Mouse (Mus musculus) kidney, adult 18-20 months (tissue): ENCODE measurements around the gene Polr2i.
A peak's percentile ranks its signal among the peaks of the same experiment; 100 is the strongest.
"Not testable (repeated sequence)": the region's sequence is repeated elsewhere in the genome, so short reads cannot be mapped to it uniquely, and the experiment has no call there.

Experiments used
- DNase-seq: peaks from one replicate; pipeline ENCODE4 v3.0.0; 2021

The Polr2i gene

DNA sequence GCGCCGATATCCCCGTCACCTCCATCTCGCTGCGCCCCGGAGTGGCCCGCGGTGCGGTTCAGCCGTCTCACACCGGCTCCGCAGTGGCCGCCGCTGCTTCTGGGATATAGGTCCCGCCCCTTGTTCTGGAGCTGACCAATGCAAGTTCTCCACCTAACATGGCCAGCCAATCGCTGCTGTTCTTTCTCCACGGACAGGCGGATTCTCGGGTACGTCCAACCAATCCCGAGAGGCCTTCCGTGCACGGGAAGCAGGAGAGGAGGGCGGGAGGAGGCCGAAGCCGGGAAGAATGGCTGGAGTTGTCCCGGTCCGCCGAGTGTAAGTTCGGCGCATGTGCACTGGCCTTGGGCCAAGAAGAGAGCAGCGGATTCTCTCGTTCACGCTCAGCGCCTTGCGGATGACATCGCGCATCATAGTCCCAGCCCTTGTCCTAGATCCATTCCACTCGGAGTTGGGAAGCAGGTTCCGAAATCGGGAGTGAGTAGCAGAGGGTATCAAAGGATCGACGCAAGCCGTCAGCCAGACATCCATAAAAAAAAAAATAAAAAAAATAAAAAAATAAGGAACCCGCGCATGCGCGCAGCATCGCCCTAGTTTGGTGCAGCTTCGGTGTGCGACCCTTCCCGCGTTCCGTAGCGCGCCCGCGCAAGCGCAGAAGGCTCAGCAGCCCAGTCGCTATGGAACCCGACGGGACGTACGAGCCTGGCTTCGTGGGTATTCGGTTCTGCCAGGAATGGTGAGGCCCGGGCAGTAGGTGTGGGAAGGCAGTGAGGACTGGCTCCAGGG lies at the start of gene Polr2i, which contains the start of gene Tbcb:
TSS of gene Polr2i (plus strand) at position 280 of the 786 bp plus-strand sequence.
TSS of gene Tbcb (minus strand) at position 604 of the 786 bp plus-strand sequence.
- peak; percentile 97 for DNase-seq

DNA sequence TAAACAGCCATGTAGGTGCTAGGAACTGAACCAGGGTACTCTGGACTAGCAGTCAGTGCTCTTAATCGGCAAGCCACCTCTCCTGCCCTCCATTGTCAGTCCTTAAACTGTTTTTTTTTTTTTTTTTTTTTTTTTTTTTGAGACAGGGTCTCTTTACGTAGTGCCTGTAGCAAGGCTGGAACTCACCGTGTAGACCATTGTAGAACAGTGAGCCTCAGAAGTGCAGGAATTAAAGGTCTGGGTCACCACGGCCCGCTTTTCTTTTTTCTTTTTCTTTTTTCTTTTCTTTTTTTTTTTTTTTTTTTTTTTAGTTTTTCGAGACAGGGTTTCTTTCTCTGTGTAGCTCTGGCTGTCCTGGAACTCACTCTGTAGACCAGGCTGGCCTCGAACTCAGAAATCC lies 48.6 kb upstream of the Polr2i start:
- DNase-seq: not testable (repeated sequence)

DNA sequence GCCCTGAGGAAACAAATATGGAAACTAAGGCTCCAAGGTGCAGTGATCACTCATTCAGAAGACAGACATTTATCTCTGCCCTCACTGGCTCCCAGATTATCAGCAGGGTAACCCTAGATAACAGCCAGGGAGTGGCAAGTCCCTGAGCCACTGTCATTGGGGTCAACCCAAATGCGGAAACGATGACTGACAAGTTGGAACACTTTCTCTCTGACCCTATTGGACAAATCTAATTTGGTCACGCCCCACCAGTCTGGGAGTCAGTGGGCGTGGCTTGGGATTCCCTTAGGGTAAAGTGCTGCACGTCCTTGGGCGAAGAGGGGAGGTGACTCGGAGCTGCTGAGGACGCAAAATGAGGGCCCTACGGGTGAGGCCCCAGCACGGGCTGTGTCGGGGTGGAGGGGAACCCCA lies 47.9 kb upstream of the Polr2i start, which contains the start of gene Cox7a1:
TSS of gene Cox7a1 (plus strand) at position 266 of the 411 bp plus-strand sequence.
- peak; percentile 89 for DNase-seq

DNA sequence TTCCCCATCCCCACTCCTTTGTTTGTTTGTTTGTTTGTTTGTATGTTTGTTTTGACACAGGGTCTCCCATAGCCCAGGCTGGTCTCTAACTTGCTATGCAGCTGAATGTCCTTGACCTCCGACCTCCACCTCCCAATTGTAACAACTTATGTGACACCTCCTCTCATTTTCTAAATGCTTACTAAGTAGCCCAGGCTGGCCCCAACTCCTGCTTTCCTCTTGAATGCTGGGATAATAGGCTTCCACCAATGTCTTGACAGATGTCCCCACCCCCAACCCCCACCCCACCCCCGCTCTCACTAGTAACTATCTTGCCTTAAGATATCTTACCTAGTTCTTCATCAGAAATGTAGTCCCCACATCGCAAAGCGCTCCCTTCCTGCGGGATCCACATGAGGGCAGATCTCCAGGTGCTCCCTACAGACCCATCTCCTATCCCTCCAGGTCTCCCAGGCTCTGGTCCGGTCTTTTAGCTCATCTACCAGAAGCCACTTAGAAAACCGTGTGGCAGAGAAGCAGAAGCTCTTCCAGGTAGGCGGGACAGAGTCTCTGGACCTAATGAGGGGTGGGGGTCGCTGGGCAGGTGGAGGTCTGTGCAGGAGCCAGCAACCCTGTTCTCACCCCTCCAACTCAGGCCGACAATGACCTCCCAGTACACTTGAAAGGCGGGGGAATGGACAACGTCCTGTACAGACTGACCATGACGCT lies 47.0 kb upstream of the Polr2i start:
- DNase-seq: no peak

DNA sequence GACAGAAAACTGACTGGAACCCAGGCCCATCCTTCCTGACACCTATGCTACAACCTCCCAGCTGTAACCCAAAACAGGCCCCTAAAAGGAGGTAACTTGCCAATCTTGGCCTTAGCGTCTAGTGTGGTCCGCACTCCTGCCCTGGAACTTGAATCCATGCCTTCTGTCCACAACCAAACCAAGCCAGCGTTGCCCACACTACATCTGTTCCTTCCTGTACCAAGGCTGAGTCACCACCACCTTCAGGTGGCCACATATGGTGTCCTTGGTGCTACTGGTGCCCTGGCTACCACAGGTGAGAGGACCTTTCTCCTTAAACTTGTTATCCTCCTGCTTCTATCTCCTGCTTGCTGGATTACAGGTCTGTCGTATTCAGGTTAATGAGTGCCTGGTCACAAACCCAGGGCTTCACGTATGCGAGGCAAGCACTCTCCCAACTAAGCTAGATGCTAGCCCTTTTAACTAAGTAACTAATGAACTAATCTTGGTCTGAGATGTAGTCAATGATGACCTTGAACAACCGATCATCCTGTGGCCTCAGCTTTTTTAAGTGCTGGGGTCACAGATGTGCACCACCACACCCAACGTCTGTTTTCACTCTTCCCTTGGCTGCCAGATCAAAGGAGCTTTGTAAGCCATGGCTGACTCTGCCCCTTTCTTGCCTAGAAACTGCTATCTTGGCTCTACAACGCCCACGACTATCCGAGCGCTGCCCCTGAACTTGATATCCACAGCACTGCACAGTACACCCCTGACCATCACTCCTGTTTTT lies 43.2 kb upstream of the Polr2i start:
- no peak for DNase-seq

DNA sequence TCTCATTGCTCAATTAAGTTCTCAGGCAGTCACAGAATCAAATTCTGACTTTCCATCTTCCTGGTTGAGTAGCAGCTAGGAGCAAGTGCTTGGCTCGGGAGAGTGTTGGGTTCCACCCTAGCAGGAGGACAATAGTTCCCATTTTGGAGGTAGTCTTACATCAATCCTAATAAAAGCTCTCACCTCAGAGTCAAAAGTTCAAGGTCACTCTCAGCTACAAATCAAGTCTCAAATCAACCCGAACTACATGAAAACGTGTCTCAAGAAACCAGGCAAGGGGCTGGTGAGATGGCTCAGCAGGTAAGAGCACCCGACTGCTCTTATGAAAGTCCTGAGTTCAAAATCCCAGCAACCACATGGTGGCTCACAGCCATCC lies 42.6 kb upstream of the Polr2i start:
- no peak for DNase-seq

DNA sequence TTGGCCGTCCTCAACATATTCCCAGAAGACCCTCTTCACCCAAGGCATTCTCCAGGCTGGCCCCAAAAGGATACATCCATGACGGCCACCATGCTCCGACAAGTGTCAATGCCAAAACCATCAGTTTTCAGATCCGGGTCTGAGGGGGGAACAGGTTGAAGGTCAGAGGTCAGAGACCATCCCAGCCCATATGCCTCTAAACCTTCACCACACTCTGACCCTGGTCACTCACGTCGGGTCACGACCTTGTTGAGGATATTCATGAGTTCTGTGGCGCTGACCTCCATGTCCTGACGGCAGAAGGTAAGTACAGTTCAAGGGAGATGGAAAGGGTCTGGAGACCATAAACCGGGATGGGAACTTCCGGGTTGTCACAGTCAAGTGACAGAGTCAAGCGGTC lies 39.7 kb upstream of the Polr2i start:
- DNase-seq: no peak

DNA sequence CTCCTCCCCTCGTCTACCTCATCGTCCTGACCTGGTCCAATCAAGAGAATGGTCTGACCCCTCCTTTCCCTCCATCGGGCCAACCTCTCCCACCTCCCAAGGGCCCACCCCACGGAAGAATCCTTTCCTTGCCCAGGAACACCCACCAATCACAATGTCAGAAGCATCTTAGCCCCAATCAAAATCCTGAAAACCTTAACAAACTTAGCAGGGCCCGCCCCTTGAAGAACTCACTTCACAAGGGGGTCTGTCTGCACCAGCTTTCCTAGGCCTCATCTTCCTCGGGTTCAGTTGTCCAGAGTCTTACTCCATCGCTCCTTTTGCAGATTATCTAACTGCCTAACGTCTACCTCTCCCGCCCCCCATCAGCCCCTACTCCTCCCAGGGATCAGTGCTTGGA lies 38.7 kb upstream of the Polr2i start:
- no peak for DNase-seq

DNA sequence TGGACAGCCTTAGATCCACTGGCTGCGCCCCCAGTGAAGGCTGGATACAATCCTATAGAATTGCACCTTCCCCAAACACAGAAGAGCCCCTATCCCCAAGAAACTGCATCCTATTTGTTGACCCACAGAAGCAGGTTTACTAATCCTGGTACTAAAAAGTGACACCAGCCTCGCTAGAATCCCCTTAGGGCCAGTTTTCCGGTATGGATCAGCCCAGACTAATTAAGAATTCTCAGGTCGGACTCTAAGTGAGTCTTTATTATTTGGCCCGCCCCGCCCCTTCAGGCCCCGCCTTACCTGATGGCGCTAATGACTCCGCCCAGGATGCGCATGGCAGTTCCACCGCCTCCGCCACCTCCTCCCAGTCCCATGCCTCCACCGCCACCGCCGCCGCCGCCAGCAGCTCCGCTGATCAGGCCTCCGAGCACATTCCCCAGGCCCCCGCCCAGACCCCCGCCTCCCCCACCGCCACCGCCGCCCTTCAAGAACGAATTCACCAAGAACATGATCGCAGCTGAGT lies 38.1 kb upstream of the Polr2i start:
- DNase-seq: peak; percentile 89

DNA sequence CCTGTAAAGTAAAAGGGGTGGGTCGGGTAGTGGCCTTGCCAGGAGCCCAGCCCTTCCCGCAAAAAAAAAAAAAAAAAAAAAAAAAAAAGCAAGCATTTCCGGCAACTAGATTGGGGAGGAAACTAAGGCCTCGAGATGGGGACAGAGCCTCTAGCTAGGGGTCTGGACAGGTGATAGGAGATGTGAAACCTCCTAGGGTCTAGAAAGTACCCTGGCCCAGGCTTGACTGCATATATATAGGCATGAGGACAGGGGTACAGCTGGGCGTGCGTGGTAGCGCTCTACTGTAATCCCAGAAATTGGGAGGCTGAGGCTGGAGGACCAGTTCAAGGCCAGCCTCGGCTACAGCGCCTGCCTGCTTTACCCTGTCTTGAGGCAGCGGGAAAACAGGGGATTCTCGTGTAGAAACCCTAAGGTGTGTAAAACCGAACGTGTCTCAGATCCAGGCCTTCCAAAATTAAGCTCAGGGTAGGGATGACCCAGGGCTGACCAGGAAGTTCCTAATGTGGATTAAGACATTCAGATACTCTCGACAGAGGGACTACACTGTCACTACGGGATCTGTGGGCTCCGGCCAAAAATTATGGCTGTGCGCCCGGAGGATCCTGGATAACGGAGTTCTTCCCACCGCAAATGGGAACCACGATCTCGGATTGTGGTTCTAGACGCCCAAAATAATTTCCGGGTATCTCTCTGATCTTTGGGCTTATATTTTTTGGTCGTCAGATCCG lies 37.5 kb upstream of the Polr2i start:
- peak; percentile 53 for DNase-seq

DNA sequence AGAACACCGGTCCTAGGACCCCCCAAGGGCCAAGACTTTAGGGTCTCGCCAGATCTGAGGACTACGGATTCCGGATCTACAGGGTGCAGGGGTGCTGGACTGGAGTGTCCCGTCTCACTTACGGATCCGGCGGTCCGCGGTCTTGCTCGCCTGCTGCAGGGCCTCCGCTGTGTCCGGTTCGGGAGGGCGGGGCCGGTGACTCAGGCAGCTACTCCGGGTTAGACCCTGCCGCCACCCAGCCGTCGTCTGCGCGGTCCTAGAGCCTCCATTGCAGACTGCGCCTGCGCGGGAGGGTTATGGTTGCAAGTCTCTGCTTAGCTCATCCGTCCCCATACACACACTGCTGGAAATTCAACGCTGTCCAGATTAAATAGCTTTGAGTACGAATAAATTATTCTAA lies 36.9 kb upstream of the Polr2i start:
- peak; percentile 92 for DNase-seq

DNA sequence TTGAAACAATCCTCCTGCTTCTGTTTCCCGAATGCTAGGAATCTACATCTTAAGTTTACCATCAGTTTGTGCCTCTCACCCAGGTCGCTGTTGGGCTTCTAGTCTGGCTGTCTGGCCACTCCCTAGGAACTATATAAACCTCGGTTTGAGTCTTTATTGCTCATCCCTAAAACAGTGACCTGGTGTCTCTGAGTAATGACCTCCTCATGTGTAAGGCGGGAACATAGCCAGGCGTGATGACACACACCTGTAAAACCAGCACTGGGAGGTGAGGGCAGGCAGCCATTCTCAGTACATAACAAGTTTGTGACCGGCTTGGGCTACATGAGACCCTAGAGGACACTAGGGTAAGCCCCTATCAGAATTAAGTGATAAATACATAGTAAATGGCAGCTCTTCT lies 36.3 kb upstream of the Polr2i start:
- DNase-seq: no peak

DNA sequence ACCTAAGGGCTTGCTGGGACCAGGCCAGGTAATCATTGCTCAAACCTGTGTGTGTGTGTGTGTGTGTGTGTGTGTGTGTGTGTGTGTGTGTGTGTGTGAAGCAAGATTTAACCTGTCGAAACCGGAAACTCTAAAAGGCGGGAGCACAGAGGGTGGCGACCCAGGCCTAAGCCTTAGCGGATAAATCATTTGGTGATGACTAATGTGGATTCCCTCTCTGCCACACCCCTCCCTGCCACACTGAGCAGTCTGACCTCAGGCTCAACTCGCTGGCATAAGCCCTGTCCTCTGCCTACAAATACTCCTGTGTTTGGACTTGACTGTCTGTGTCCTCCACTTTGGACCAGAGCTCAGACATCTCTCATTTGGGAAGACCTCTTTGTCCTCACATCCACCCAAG lies 35.6 kb upstream of the Polr2i start:
- DNase-seq: no peak

DNA sequence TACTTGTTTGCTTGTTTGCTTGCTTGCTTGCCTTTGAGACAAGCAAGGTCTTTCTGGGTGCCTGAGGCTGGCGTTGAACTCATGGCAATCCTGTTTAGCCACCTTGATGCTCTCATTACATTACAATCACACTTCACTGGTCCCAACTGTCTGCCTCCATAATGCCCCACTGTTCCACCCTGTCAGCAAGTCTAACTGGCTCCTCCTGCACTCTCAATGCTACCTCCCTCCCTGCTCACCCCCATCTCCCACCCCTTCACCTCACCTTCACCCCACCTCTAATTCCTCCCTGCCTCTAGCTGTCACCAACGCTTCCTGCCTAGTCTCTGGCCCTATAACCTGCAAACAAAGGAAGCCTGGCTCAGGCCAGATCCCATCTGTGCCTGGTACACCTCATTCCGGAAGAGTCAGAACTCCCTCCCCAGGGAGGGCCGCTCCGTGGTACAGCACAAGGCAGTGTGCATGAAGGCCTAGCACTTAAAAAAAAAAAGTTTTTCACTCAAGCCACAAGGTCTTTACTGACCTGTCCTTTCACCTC lies 34.1 kb upstream of the Polr2i start:
- DNase-seq: no peak

DNA sequence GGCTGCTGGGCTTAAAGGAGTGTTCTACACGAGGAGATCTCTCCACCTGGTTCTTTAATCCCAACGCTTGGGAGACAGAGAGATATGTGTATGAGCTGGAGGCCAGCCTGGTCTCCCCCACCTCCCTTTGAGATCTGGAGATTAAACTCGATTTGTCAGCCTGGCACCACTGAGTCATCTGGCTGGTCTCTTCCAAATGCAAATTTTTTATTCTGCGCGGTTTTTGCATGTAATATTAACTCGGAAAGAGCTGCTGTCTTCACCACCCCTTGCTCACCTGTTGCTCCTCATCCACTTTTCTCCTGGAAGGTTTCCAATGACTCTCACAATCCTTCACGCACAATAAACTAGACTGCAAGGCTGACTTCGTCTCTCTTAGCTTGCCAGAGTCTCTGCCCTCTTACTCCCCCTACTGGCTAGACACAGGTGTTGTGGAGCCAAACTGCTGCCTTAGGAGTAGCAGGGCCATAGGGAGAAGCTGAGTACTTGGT lies 33.2 kb upstream of the Polr2i start, which contains the start of gene Capns1:
TSS of gene Capns1 (minus strand) at position 331 of the 491 bp plus-strand sequence.
- peak; percentile 52 for DNase-seq

DNA sequence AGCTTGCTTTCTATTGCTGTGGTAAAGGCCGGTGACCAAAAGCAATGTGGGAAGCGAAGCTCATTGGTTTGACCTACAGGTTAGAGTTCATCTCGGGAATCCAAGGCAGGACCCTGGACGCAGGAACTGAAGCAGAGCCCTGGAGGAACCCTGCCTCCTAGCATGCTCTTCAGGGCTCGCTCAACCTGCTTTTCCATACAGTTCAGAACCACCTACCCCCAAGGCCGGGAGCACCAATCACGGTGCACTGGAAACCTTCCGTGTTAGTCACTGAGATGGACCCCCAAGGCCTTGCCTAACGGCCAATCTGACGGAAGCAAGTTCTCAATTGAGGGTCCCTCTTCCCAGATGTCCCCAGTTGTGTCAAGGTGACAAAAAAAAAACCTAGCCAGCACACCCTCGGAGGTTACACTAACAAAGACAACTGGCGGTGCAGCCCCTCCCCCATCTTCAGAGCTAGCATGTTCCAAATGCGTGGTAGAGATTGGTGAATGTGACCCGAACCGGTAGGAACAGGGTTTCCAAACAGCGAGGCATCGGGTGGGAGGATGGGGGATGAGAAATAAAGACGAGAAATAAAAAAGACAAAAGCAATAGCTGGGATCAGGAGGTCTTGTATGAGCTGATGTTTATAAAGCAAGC lies 32.1 kb upstream of the Polr2i start:
- no peak for DNase-seq

DNA sequence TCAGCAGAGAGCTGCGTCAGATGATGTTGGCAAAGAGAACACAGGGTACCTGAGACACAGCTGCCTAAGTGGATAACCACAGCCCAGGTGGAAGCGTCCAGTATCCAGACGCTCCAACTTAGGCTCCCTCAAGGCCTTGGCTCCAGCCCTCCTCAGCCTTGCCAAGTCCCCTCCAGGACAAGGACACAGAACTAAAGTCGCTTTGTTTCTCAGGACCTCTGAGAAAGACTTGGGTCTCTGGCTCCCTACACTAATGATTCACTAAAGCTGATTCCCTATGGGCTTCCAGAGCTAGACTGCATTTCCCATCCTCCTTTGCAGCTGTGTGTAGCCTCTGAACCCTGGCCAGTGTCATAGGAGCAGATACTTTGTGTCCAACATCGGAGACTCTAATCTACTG lies 31.5 kb upstream of the Polr2i start:
- no peak for DNase-seq

DNA sequence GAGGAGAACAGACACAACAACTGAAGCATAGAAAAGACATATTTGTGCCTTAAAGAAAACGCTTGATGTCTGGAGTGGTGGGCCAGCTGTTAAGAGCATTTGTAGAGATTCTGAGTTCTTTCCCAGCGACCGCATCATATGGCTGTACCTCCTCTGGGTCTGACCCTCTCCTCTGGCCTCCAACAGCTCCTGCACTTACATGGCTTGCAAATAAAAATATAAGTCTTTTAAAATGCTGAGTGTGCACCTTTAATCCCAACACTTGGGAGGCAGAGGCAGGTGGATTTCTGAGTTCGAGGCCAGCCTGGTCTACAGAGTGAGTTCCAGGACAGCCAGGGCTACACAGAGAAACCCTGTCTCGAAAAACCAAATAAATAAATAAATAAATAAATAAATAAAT lies 31.1 kb upstream of the Polr2i start:
- not testable (repeated sequence) for DNase-seq

DNA sequence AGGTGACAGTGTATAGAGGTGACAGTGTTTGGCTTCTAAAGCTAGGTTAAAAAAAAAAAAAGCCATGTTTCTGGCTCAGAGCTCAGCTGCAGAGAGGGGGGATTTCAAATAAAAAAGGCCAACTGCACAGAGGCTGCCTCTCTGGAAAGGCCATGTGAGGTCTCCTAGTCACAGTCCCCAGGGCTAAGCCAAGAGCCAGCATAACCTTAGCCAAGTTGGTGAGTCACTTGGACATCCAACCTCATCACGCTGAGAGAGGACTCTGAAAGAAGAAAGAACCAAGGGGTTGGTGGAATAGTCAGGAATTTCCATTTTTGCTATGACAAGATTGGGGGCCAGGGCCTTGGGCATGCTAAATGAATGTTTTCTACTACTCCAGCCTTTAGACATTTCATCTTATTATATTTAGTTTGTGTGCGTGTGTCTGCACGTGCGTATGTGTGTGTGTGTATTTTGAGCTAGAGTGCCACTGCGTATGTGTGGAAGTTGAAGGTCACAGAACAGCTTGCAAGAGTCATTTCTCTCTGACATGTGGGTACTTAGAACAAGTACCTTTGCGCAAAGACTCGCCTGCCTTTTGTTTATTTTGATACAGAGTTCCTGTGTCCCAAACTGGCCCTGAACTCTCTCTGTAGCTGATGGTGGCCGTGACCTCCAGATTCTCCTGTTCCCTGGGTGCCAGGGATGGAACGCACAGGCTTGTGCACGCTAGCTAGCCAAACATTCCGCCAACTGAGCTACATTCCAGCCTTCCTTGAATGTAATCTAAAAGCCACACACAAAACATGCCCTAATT lies 28.7 kb upstream of the Polr2i start:
- no peak for DNase-seq

DNA sequence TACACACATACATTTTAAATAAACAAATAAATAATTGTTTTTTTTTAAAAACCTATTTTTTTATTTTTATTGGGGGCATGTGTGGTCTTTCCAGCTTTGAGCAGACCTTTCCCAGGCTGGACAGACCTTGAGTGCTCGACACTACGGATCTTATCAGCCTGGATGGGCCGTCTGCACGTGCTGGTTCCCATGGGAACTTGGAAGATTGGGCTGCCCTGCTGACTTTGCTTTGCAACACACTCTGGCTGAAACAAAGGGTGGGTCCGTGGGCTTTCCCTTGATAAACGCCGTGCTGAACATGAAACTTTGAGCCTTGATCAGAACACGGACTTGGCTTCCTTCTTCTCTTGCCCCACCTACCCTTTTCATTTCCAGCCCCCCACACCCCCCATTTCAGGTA lies 27.4 kb upstream of the Polr2i start:
- DNase-seq: no peak

DNA sequence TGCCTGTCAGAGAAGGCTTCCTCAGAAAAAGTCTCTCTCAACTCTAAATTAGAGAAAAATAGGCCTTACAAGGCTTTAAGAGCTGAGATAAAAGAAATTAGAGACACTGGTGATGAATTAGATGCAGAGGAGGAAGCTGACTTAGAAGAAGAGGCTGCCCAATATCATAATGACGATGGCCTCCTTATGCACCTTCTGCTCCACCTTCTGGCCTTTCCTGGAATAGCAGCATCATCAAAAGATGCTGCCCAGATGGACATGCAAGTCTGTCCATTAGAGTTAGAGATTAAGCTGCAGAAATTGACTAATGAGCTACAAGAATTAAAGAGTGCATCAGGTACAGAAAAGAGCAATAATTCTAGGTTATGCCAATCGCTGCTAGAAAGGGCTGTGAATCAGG lies 26.4 kb upstream of the Polr2i start:
- DNase-seq: peak; percentile 69
